Mouse (Mus musculus) heart, postnatal 25 days (tissue): ENCODE measurements at regions not wholly inside any gene's neighbourhood (a gene's known extent, or its start where the extent isn't known, plus 50 kb on each side); places are given as distances from the start of the nearest gene placed in this dataset.

Experiments
- DNase-seq: peaks from one replicate; pipeline ENCODE4 v3.0.0; 2022; ENCODE audit warnings: low spot score
- intact Hi-C: fragments of 180-260 bp; cut with DNase I; formaldehyde crosslinking; loops from one replicate; pipeline ENCODE4 v1.15.1; 2025

DNA sequence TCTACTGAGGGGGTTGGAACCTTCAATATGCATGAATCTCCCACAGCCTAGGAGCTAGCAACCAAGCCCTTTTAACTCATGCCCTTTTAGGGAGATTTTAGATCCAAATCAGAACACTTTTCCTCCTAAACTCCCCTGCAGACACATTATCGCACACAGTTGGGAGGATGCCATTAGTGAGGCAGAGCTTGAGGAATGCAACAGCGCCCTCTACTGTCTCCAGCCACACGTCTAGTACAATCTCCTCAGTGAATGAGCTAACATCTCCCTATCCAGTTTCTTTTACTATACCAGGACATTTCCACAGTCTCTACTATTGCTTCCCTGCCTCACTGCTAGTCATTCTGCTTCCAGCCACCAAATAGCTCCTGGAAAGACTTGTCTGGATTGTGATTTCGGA, 59.3 kb downstream of the 1700080O16Rik start:
- intact Hi-C loops = loop anchor here (2.0 to 10.0 kb wide), 3 partner anchors 178 to 516 kb away; no protein-coding TSS in a partner anchor
- DNase-seq = peak; percentile 9

DNA sequence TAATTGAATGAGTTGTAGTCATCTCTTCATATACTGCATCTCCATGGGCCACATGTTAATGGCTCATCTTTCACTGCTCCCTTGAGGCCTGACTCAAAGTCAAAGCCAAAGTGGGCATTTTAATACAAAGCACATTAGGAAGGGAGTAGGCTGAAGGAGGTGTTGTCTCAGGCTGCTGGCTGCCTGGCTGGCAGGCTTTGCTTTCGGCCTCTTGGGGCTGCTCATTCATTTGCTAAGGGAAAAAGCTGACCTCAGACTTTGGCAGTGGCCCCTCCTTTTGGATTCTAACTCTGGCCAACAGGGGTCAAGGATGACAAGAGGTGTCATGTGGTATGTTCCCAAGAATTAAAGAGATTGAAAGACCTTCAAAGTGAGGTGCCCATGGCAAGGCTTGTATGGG, 61.0 kb downstream of the 1700080O16Rik start:
- DNase-seq = no peak

DNA sequence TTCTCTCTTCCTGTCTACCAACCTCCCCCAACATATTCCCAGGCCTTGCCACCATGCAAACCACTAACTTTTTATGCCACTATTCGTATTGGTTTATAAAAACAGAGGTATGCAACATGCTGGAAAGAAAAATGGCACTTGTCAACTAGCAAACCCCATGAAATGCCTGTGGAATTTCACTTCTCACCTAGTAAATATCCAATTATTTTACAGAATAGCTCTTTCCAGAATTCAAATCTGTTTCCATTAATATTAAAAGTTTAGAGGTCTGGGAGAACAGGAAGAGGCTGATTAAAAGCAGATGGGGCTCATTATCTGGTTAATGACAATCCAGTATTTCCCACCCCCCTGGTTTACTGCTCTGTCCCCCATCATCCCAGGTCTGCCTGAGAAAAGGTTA, 62.0 kb downstream of the 1700080O16Rik start:
- intact Hi-C loops = loop anchor here (5.0 to 10.0 kb wide), 2 partner anchors 176 to 462 kb away; no protein-coding TSS in a partner anchor
- no peak for DNase-seq

More for the DNA sequence above, 61.0 kb downstream of the 1700080O16Rik start:
- intact Hi-C loops = loop anchor here (5.0 to 10.0 kb wide), 2 partner anchors 177 to 461 kb away; no protein-coding TSS in a partner anchor

DNA sequence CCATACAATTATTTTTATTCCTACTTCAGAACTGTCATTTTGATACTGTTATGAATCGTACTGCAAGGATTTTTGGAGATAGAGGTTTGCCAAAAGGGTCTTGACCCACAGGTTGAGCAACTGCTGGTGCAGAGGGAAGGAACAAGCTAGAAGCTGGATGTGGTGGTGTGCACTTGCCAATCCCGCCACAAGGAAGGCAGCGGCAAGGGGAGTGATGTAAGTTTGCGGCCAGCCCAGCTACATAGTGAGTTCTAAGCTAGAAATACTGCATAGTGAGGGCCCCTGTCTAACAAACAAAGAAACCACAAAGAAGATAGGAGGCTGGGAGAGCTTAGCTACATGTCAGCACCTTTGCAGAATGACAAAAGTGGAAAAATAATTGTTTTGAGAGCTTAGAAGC, 74.1 kb downstream of the 1700080O16Rik start:
- DNase-seq = no peak
- intact Hi-C loops = no loop called here

DNA sequence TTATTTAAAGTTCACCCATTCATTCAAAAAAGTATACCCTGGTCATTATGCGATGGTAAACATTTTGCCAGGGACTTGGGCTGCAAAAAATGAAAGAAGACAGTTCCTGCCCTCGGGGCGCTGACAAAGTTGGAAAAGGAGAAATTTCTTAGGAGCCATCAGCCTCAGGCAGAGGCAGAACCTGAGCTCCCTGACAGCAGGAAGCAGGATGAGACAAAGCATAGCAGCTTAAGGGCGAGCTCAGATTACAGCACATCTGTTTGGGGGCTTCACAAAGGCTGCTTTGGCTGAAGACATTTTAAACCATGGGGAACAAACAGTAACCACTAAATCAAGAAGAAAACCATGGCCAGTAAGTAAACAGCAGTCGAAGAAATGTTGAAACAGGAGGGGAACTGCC, 75.5 kb downstream of the 1700080O16Rik start:
- DNase-seq = no peak
- intact Hi-C loops = no loop called here

DNA sequence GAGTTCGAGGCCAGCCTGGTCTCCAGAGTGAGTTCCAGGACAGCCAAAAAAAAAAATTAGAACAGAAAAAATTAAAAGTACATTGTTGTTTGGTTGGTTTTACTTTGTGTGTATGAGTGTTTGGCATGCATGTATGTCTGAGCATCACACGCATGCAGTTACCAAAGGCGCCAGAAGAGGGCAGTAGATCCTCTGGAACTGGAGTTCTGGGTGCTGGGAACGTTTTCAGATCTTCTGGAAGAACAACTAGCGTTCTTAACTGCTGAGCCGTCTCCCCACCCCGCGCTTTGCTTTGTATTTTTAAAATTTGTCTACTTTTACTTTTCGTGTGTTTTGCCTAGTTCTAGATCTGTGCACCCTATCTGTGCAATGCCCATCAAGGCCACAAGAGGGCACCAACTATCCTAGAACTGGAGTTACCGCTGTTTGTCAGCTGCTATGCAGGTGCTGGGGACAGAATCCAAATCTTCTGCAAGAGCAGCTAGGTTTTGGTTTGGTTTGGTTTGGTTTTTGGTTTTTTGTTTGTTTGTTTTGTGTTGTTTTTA, 76.9 kb downstream of the 1700080O16Rik start:
- no peak for DNase-seq
- intact Hi-C loops = no loop called here

DNA sequence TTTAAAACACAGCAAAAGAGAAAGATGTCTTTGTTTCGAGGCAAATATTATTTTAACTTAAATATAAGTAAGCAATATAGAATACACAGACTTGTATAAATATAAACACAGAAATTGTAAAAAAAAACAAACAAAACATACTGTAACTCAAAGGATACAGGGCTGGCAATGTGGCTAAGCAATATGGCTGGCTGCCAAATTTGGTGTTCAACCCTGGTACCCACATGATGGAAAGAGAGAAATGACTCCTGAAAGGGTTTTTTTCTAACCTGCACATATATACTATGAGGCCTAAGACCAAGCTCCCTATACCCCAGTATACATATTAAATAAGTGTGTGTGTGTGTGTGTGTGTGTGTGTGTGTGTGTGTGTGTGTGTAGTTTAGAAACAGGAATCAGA, 79.9 kb downstream of the 1700080O16Rik start:
- no peak for DNase-seq
- intact Hi-C loops = no loop called here

DNA sequence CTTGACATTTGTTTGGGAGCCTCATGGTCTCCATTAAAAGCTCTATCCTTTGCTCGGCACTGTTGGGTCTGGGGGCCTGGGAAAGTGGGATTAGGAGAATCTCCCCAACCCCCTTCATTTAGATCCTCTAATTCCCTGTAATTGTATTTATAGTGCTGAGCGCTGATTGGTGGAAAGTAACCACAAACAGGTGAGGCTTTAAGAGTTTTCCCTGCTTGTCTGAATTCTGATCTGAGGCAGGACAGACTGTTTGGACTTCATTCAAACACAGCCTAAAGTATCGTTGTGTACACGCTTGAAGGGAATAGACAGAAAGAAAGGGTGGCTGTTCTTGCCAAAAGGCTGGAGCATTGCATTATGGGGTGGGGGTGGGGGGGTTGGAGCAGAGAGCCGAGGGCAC, 85.1 kb upstream of the Usp26 start:
- no peak for DNase-seq
- intact Hi-C loops = no loop called here
